Comparison of ENCODE assay signal across 37 mouse cellular contexts in the genomic region with DNA sequence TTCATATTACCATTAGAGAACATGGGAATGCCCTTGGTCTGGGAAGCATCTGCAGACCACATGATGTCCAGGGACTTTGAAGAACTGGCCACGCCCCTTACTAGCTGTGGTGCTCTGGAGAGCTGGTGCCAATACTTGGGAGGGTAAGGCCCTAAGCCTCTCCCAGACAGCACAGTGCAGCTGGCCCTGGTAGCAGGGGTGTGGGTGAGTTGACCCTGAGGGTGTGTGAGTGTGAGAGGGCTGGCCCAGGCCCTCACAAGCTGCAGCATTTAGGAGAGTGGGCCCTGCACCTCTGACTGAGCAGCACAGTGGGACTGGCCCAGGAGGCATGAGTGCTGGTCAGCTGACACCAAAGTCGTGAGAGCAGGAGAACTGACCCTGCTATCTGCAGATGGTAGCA. TPM values are rescaled to one million over a fixed set of nuclear protein-coding genes. Genes with fewer than 3 reads are reported as not detected.
DNase-seq lines count a peak whose midpoint lies in the region; ATAC-seq and TF ChIP-seq lines count a peak whose summit lies in the region.
"Had no signal": no experiment of that assay in that cellular context is flagged by ENCODE, and none has a peak within 500 bp of the region (broad histone marks: within the 10 kb centered on the region; RNA-seq: fewer than 3 reads in every experiment).

No protein-coding gene starts in this region.

- no peaks in the 10 kb centered on the region for H3K27me3 ChIP-seq in embryonic facial prominence, embryonic 11.5 days (ENCODE audit: control insufficient read depth, insufficient read depth, low read length)
- no peaks in the 10 kb centered on the region for H3K27me3 ChIP-seq in embryonic facial prominence, embryonic 10.5 days (replicated peaks; ENCODE audit: low read depth, poor library complexity, severe bottlenecking)
- H3K27me3 ChIP-seq in hindbrain, embryonic 11.5 days (ENCODE audit: control insufficient read depth, insufficient read depth, low read length): no peaks in the 10 kb centered on the region
- no peaks in the 10 kb centered on the region for H3K27me3 ChIP-seq in hindbrain, postnatal 0 days (ENCODE audit: insufficient read depth, low read length)
- H3K27me3 ChIP-seq in midbrain, embryonic 11.5 days (ENCODE audit: control insufficient read depth, insufficient read depth, low read length): no peaks in the 10 kb centered on the region
- H3K27me3 ChIP-seq in midbrain, embryonic 15.5 days (replicated peaks): no peaks in the 10 kb centered on the region
- H3K27me3 ChIP-seq in stomach, embryonic 15.5 days (replicated peaks): no peaks in the 10 kb centered on the region
- H3K27me3 ChIP-seq: heart, embryonic 13.5 days; hindbrain, embryonic 15.5 days; intestine, embryonic 15.5 days; limb, embryonic 13.5 days; midbrain, embryonic 13.5 days; neural tube, embryonic 12.5 days had no signal

- no peak overlapping the region for H3K4me3 ChIP-seq in embryonic facial prominence, embryonic 11.5 days (ENCODE audit: low read depth, low read length)
- H3K4me3 ChIP-seq in embryonic facial prominence, embryonic 10.5 days: no peak overlapping the region
- H3K4me3 ChIP-seq in hindbrain, embryonic 11.5 days (ENCODE audit: low read depth, low read length): no peak overlapping the region
- H3K4me3 ChIP-seq in hindbrain, postnatal 0 days (ENCODE audit: low read length): no peak overlapping the region
- H3K4me3 ChIP-seq in midbrain, embryonic 11.5 days (ENCODE audit: low read depth, low read length): no peak overlapping the region
- no peak overlapping the region for H3K4me3 ChIP-seq in midbrain, embryonic 15.5 days
- H3K4me3 ChIP-seq in stomach, embryonic 15.5 days (replicated peaks): no peak overlapping the region
- H3K4me3 ChIP-seq: heart, embryonic 13.5 days; hindbrain, embryonic 15.5 days; intestine, embryonic 15.5 days; layer of hippocampus, adult 2 months; limb, embryonic 13.5 days; midbrain, embryonic 13.5 days; myocyte; neural tube, embryonic 12.5 days had no signal

- 67% methylated on average over 2 of the region's 2 CpGs for WGBS in embryonic facial prominence, embryonic 11.5 days
- WGBS in embryonic facial prominence, embryonic 10.5 days: 70% methylated on average over 2 of the region's 2 CpGs
- 60% methylated on average over 2 of the region's 2 CpGs for WGBS in hindbrain, embryonic 11.5 days
- WGBS in hindbrain, postnatal 0 days: 70% methylated on average over 2 of the region's 2 CpGs
- WGBS in midbrain, embryonic 11.5 days: 56% methylated on average over 2 of the region's 2 CpGs
- 64% methylated on average over 2 of the region's 2 CpGs for WGBS in midbrain, embryonic 15.5 days
- 65% methylated on average over 2 of the region's 2 CpGs for WGBS in stomach, embryonic 15.5 days

- TF ChIP-seq CTCF in hindbrain, postnatal 0 days (IDR thresholded peaks at IDR 0.05; ENCODE audit: low read depth): no peak

- H3K27ac ChIP-seq in embryonic facial prominence, embryonic 11.5 days (replicated peaks; ENCODE audit: low read depth, low read length): no peak overlapping the region
- no peak overlapping the region for H3K27ac ChIP-seq in embryonic facial prominence, embryonic 10.5 days (replicated peaks)
- H3K27ac ChIP-seq in hindbrain, embryonic 11.5 days (ENCODE audit: low read depth, low read length): no peak overlapping the region
- no peak overlapping the region for H3K27ac ChIP-seq in hindbrain, postnatal 0 days
- no peak overlapping the region for H3K27ac ChIP-seq in midbrain, embryonic 11.5 days (ENCODE audit: low read depth, low read length)
- H3K27ac ChIP-seq in midbrain, embryonic 15.5 days: no peak overlapping the region
- no peak overlapping the region for H3K27ac ChIP-seq in stomach, embryonic 15.5 days
- H3K27ac ChIP-seq: heart, embryonic 13.5 days; hindbrain, embryonic 15.5 days; intestine, embryonic 15.5 days; layer of hippocampus, adult 2 months; limb, embryonic 13.5 days; midbrain, embryonic 13.5 days; neural tube, embryonic 12.5 days had no signal

- no peak for DNase-seq in embryonic facial prominence, embryonic 11.5 days (ENCODE audit: low spot score)
- no peak for DNase-seq in embryonic facial prominence, embryonic 10.5 days (ENCODE audit: low spot score)
- DNase-seq in hindbrain, embryonic 11.5 days (ENCODE audit: low spot score): no peak
- DNase-seq in hindbrain, postnatal 0 days (ENCODE audit: low spot score): no peak
- DNase-seq in midbrain, embryonic 11.5 days (ENCODE audit: low spot score, missing footprints): no peak
- DNase-seq: adrenal gland, postnatal 10 days; cerebellum, adult 8-10 months; cerebellum, postnatal 25 days; gastrocnemius, postnatal 14 days; heart, postnatal 4 days; kidney, adult 2 months; kidney, postnatal 36 days; lung, postnatal 14 days; right cerebral cortex, adult 18-20 months had no signal

- no peaks in the 10 kb centered on the region for H3K9me3 ChIP-seq in embryonic facial prominence, embryonic 11.5 days (replicated peaks; ENCODE audit: control insufficient read depth, low read length)
- H3K9me3 ChIP-seq in embryonic facial prominence, embryonic 10.5 days: peaks cover 7% of the 10 kb centered on the region; the same call in 1 of the 2 replicates
- H3K9me3 ChIP-seq in hindbrain, embryonic 11.5 days (ENCODE audit: control insufficient read depth, low read length): no peaks in the 10 kb centered on the region
- H3K9me3 ChIP-seq in hindbrain, postnatal 0 days (ENCODE audit: low read length): no peaks in the 10 kb centered on the region
- H3K9me3 ChIP-seq in midbrain, embryonic 11.5 days (ENCODE audit: control insufficient read depth, low read length): no peaks in the 10 kb centered on the region
- H3K9me3 ChIP-seq in midbrain, embryonic 15.5 days: no peaks in the 10 kb centered on the region
- no peaks in the 10 kb centered on the region for H3K9me3 ChIP-seq in stomach, embryonic 15.5 days
- H3K9me3 ChIP-seq: G1E; hindbrain, embryonic 15.5 days; intestine, embryonic 15.5 days; limb, embryonic 13.5 days; midbrain, embryonic 13.5 days; neural tube, embryonic 12.5 days had no signal

- no peak overlapping the region for H3K9ac ChIP-seq in embryonic facial prominence, embryonic 11.5 days (replicated peaks; ENCODE audit: low read length)
- no peak overlapping the region for H3K9ac ChIP-seq in hindbrain, embryonic 11.5 days (ENCODE audit: low read depth, low read length)
- H3K9ac ChIP-seq in hindbrain, postnatal 0 days (replicated peaks; ENCODE audit: low read length): no peak overlapping the region
- H3K9ac ChIP-seq in midbrain, embryonic 11.5 days (ENCODE audit: low read length): no peak overlapping the region
- no peak overlapping the region for H3K9ac ChIP-seq in midbrain, embryonic 15.5 days
- H3K9ac ChIP-seq in stomach, embryonic 15.5 days: no peak overlapping the region
- H3K9ac ChIP-seq: heart, embryonic 13.5 days; hindbrain, embryonic 15.5 days; intestine, embryonic 15.5 days; limb, embryonic 13.5 days; midbrain, embryonic 13.5 days; neural tube, embryonic 12.5 days had no signal

- peak; percentile 39; the same call in 1 of the 2 replicates for ATAC-seq in embryonic facial prominence, embryonic 11.5 days (replicated peaks; ENCODE audit: insufficient number of reproducible peaks, low FRiP score, low TSS enrichment, low read depth)
- 0 out of 2 replicates have a peak, but pooled peaks have one; percentile 25 for ATAC-seq in hindbrain, embryonic 11.5 days (ENCODE audit: low FRiP score)
- no peak for ATAC-seq in hindbrain, postnatal 0 days
- ATAC-seq in midbrain, embryonic 11.5 days (ENCODE audit: low FRiP score): peak; percentile 40; the same call in 1 of the 2 replicates
- no peak for ATAC-seq in midbrain, embryonic 15.5 days (replicated peaks)
- ATAC-seq in stomach, embryonic 15.5 days (ENCODE audit: insufficient read depth, low FRiP score, low read depth): 0 out of 2 replicates have a peak, but pooled peaks have one; percentile 7
- ATAC-seq in activated CD4-positive, CD25-positive, alpha-beta regulatory T cell, adult 4 months: no peak
- ATAC-seq: forebrain, embryonic 14.5 days; intestine, embryonic 15.5 days; midbrain, embryonic 13.5 days had no signal

- no peaks in the 10 kb centered on the region for H3K36me3 ChIP-seq in embryonic facial prominence, embryonic 11.5 days (replicated peaks; ENCODE audit: control insufficient read depth, insufficient read depth, low read depth, low read length)
- H3K36me3 ChIP-seq in embryonic facial prominence, embryonic 10.5 days (replicated peaks): no peaks in the 10 kb centered on the region
- H3K36me3 ChIP-seq in hindbrain, embryonic 11.5 days (ENCODE audit: control insufficient read depth, insufficient read depth, low read length): no peaks in the 10 kb centered on the region
- H3K36me3 ChIP-seq in hindbrain, postnatal 0 days (ENCODE audit: insufficient read depth, low read length): no peaks in the 10 kb centered on the region
- no peaks in the 10 kb centered on the region for H3K36me3 ChIP-seq in midbrain, embryonic 11.5 days (ENCODE audit: control insufficient read depth, insufficient read depth, low read length)
- H3K36me3 ChIP-seq in midbrain, embryonic 15.5 days (replicated peaks): no peaks in the 10 kb centered on the region
- H3K36me3 ChIP-seq in stomach, embryonic 15.5 days: no peaks in the 10 kb centered on the region
- H3K36me3 ChIP-seq: G1E; heart, embryonic 13.5 days; hindbrain, embryonic 15.5 days; intestine, embryonic 15.5 days; limb, embryonic 13.5 days; midbrain, embryonic 13.5 days; neural tube, embryonic 12.5 days had no signal

- H3K4me1 ChIP-seq in embryonic facial prominence, embryonic 11.5 days (ENCODE audit: control insufficient read depth, insufficient read depth, low read length): no peaks in the 10 kb centered on the region
- H3K4me1 ChIP-seq in embryonic facial prominence, embryonic 10.5 days: no peaks in the 10 kb centered on the region
- H3K4me1 ChIP-seq in hindbrain, embryonic 11.5 days (replicated peaks; ENCODE audit: control insufficient read depth, insufficient read depth, low read length): no peaks in the 10 kb centered on the region
- H3K4me1 ChIP-seq in hindbrain, postnatal 0 days (ENCODE audit: insufficient read depth, low read length): no peaks in the 10 kb centered on the region
- no peaks in the 10 kb centered on the region for H3K4me1 ChIP-seq in midbrain, embryonic 11.5 days (ENCODE audit: control insufficient read depth, insufficient read depth, low read length)
- H3K4me1 ChIP-seq in midbrain, embryonic 15.5 days: no peaks in the 10 kb centered on the region
- H3K4me1 ChIP-seq in stomach, embryonic 15.5 days: no peaks in the 10 kb centered on the region
- H3K4me1 ChIP-seq: heart, embryonic 13.5 days; hindbrain, embryonic 15.5 days; intestine, embryonic 15.5 days; limb, embryonic 13.5 days; midbrain, embryonic 13.5 days; neural tube, embryonic 12.5 days had no signal

- H3K4me2 ChIP-seq in embryonic facial prominence, embryonic 11.5 days (ENCODE audit: low read depth, low read length): no peak overlapping the region
- no peak overlapping the region for H3K4me2 ChIP-seq in hindbrain, embryonic 11.5 days (replicated peaks; ENCODE audit: low read depth, low read length)
- H3K4me2 ChIP-seq in hindbrain, postnatal 0 days (ENCODE audit: low read depth, low read length): no peak overlapping the region
- H3K4me2 ChIP-seq in midbrain, embryonic 11.5 days: no peak overlapping the region
- no peak overlapping the region for H3K4me2 ChIP-seq in midbrain, embryonic 15.5 days
- H3K4me2 ChIP-seq in stomach, embryonic 15.5 days: no peak overlapping the region
- H3K4me2 ChIP-seq: heart, embryonic 13.5 days; hindbrain, embryonic 15.5 days; intestine, embryonic 15.5 days; limb, embryonic 13.5 days; liver, embryonic 11.5 days; midbrain, embryonic 13.5 days; neural tube, embryonic 12.5 days had no signal

RNA-seq across cellular contexts. Expression of a gene that starts 10.1 kb away (rescaled TPM):
- polyA plus RNA-seq in embryonic facial prominence, embryonic 11.5 days (2014; fragmentation: Nextera tagmentation; extraction: Ambion mirVana): not detected in 2 replicates
- polyA plus RNA-seq in embryonic facial prominence, embryonic 10.5 days (2016; fragmentation: Nextera tagmentation; extraction: Ambion mirVana): not detected in 2 replicates
- polyA plus RNA-seq in hindbrain, embryonic 11.5 days (2014; fragmentation: Nextera tagmentation; extraction: Ambion mirVana): not detected in 2 replicates
- not detected in 2 replicates for total RNA-seq in hindbrain, postnatal 0 days (2014; rRNA removed)
- not detected in 2 replicates for polyA plus RNA-seq in hindbrain, postnatal 0 days (2015; fragmentation: Nextera tagmentation; extraction: Ambion mirVana)
- not detected in 2 replicates for polyA plus RNA-seq in midbrain, embryonic 11.5 days (2014; fragmentation: Nextera tagmentation; extraction: Ambion mirVana)
- not detected in 2 replicates for polyA plus RNA-seq in midbrain, embryonic 15.5 days (2015; fragmentation: Nextera tagmentation; extraction: Ambion mirVana)
- not detected in 2 replicates for polyA plus RNA-seq in stomach, embryonic 15.5 days (2015; fragmentation: Nextera tagmentation; extraction: Ambion mirVana)
- polyA plus RNA-seq in activated CD4-positive, CD25-positive, alpha-beta regulatory T cell, adult 4 months (2017; shearing (Covaris generic)): not detected
- total RNA-seq: adrenal gland, postnatal 10 days; gastrocnemius, postnatal 14 days; granulocyte monocyte progenitor cell, adult 5-6 weeks; heart, postnatal 4 days; layer of hippocampus, adult 2 months; layer of hippocampus, postnatal 25 days; left cerebral cortex, adult 8-10 months; left cerebral cortex, postnatal 36 days had no signal
- polyA plus RNA-seq: forebrain, embryonic 14.5 days; G1E; heart, embryonic 13.5 days; hindbrain, embryonic 15.5 days; intestine, embryonic 15.5 days; kidney, adult 2 months; kidney, embryonic 16.5 days; limb, embryonic 13.5 days; liver, embryonic 11.5 days; liver, embryonic 16.5 days; midbrain, embryonic 13.5 days; myocyte; neural tube, embryonic 12.5 days; spleen, adult 2 months; testis, adult 2 months; thymus, postnatal 0 days had no signal

RNA-seq across cellular contexts. Expression of a gene that starts 22.2 kb away (rescaled TPM):
- polyA plus RNA-seq in embryonic facial prominence, embryonic 11.5 days (2014; fragmentation: Nextera tagmentation; extraction: Ambion mirVana): not detected in 2 replicates
- polyA plus RNA-seq in embryonic facial prominence, embryonic 10.5 days (2016; fragmentation: Nextera tagmentation; extraction: Ambion mirVana): not detected in 2 replicates
- polyA plus RNA-seq in hindbrain, embryonic 11.5 days (2014; fragmentation: Nextera tagmentation; extraction: Ambion mirVana): not detected in 2 replicates
- total RNA-seq in hindbrain, postnatal 0 days (2014; rRNA removed): not detected in 2 replicates
- polyA plus RNA-seq in hindbrain, postnatal 0 days (2015; fragmentation: Nextera tagmentation; extraction: Ambion mirVana): not detected in 2 replicates
- not detected in 2 replicates for polyA plus RNA-seq in midbrain, embryonic 11.5 days (2014; fragmentation: Nextera tagmentation; extraction: Ambion mirVana)
- not detected in 2 replicates for polyA plus RNA-seq in midbrain, embryonic 15.5 days (2015; fragmentation: Nextera tagmentation; extraction: Ambion mirVana)
- polyA plus RNA-seq in stomach, embryonic 15.5 days (2015; fragmentation: Nextera tagmentation; extraction: Ambion mirVana): not detected in 2 replicates
- polyA plus RNA-seq in activated CD4-positive, CD25-positive, alpha-beta regulatory T cell, adult 4 months (2017; shearing (Covaris generic)): not detected
- total RNA-seq: adrenal gland, postnatal 10 days; G1E; gastrocnemius, postnatal 14 days; granulocyte monocyte progenitor cell, adult 5-6 weeks; heart, postnatal 4 days; layer of hippocampus, adult 2 months; layer of hippocampus, postnatal 25 days; left cerebral cortex, adult 8-10 months; left cerebral cortex, postnatal 36 days had no signal
- polyA plus RNA-seq: forebrain, embryonic 14.5 days; G1E; heart, embryonic 13.5 days; hindbrain, embryonic 15.5 days; intestine, embryonic 15.5 days; kidney, adult 2 months; kidney, embryonic 16.5 days; limb, embryonic 13.5 days; liver, embryonic 11.5 days; liver, embryonic 16.5 days; midbrain, embryonic 13.5 days; myocyte; neural tube, embryonic 12.5 days; spleen, adult 2 months; testis, adult 2 months; thymus, postnatal 0 days had no signal

RNA-seq across cellular contexts. Expression of a gene that starts 31.9 kb away (rescaled TPM):
- not detected in 2 replicates for polyA plus RNA-seq in embryonic facial prominence, embryonic 11.5 days (2014; fragmentation: Nextera tagmentation; extraction: Ambion mirVana)
- polyA plus RNA-seq in embryonic facial prominence, embryonic 10.5 days (2016; fragmentation: Nextera tagmentation; extraction: Ambion mirVana): not detected in 2 replicates
- polyA plus RNA-seq in hindbrain, embryonic 11.5 days (2014; fragmentation: Nextera tagmentation; extraction: Ambion mirVana): 0.17 TPM in 1 of 2 replicates, not detected in the other
- not detected in 2 replicates for total RNA-seq in hindbrain, postnatal 0 days (2014; rRNA removed)
- polyA plus RNA-seq in hindbrain, postnatal 0 days (2015; fragmentation: Nextera tagmentation; extraction: Ambion mirVana): 0.11 and 0.16 TPM in 2 replicates
- polyA plus RNA-seq in midbrain, embryonic 11.5 days (2014; fragmentation: Nextera tagmentation; extraction: Ambion mirVana): 0.04 TPM in 1 of 2 replicates, not detected in the other
- 0.05 TPM in 1 of 2 replicates, not detected in the other for polyA plus RNA-seq in midbrain, embryonic 15.5 days (2015; fragmentation: Nextera tagmentation; extraction: Ambion mirVana)
- 0.06 TPM in 1 of 2 replicates, not detected in the other for polyA plus RNA-seq in stomach, embryonic 15.5 days (2015; fragmentation: Nextera tagmentation; extraction: Ambion mirVana)
- polyA plus RNA-seq in activated CD4-positive, CD25-positive, alpha-beta regulatory T cell, adult 4 months (2017; shearing (Covaris generic)): under 1 TPM in 1 of 2 experiments, not detected in 1; 0.40 TPM
- total RNA-seq: adrenal gland, postnatal 10 days; gastrocnemius, postnatal 14 days; granulocyte monocyte progenitor cell, adult 5-6 weeks; heart, postnatal 4 days; layer of hippocampus, adult 2 months; layer of hippocampus, postnatal 25 days; left cerebral cortex, adult 8-10 months; left cerebral cortex, postnatal 36 days had no signal
- polyA plus RNA-seq: forebrain, embryonic 14.5 days; G1E; heart, embryonic 13.5 days; intestine, embryonic 15.5 days; kidney, adult 2 months; kidney, embryonic 16.5 days; limb, embryonic 13.5 days; liver, embryonic 11.5 days; liver, embryonic 16.5 days; myocyte; spleen, adult 2 months; testis, adult 2 months; thymus, postnatal 0 days had no signal

RNA-seq across cellular contexts. Expression of a gene that starts 49.0 kb away (rescaled TPM):
- 0.13 and 0.24 TPM in 2 replicates for polyA plus RNA-seq in embryonic facial prominence, embryonic 11.5 days (2014; fragmentation: Nextera tagmentation; extraction: Ambion mirVana)
- polyA plus RNA-seq in embryonic facial prominence, embryonic 10.5 days (2016; fragmentation: Nextera tagmentation; extraction: Ambion mirVana): 0.11 and 0.21 TPM in 2 replicates
- 0.05 and 0.25 TPM in 2 replicates for polyA plus RNA-seq in hindbrain, embryonic 11.5 days (2014; fragmentation: Nextera tagmentation; extraction: Ambion mirVana)
- not detected in 2 replicates for total RNA-seq in hindbrain, postnatal 0 days (2014; rRNA removed)
- polyA plus RNA-seq in hindbrain, postnatal 0 days (2015; fragmentation: Nextera tagmentation; extraction: Ambion mirVana): 0.19 and 0.23 TPM in 2 replicates
- polyA plus RNA-seq in midbrain, embryonic 11.5 days (2014; fragmentation: Nextera tagmentation; extraction: Ambion mirVana): 0.12 and 0.26 TPM in 2 replicates
- polyA plus RNA-seq in midbrain, embryonic 15.5 days (2015; fragmentation: Nextera tagmentation; extraction: Ambion mirVana): 0.09 and 0.22 TPM in 2 replicates
- 0.26 and 0.27 TPM in 2 replicates for polyA plus RNA-seq in stomach, embryonic 15.5 days (2015; fragmentation: Nextera tagmentation; extraction: Ambion mirVana)
- not detected for polyA plus RNA-seq in activated CD4-positive, CD25-positive, alpha-beta regulatory T cell, adult 4 months (2017; shearing (Covaris generic))
- total RNA-seq: adrenal gland, postnatal 10 days; gastrocnemius, postnatal 14 days; granulocyte monocyte progenitor cell, adult 5-6 weeks; heart, postnatal 4 days; layer of hippocampus, adult 2 months; layer of hippocampus, postnatal 25 days; left cerebral cortex, adult 8-10 months; left cerebral cortex, postnatal 36 days had no signal
- polyA plus RNA-seq: G1E; heart, embryonic 13.5 days; kidney, adult 2 months; spleen, adult 2 months; testis, adult 2 months; thymus, postnatal 0 days had no signal

RNA-seq across cellular contexts. Expression of a gene that starts 50.7 kb away (rescaled TPM):
- not detected in 2 replicates for polyA plus RNA-seq in embryonic facial prominence, embryonic 11.5 days (2014; fragmentation: Nextera tagmentation; extraction: Ambion mirVana)
- not detected in 2 replicates for polyA plus RNA-seq in embryonic facial prominence, embryonic 10.5 days (2016; fragmentation: Nextera tagmentation; extraction: Ambion mirVana)
- not detected in 2 replicates for polyA plus RNA-seq in hindbrain, embryonic 11.5 days (2014; fragmentation: Nextera tagmentation; extraction: Ambion mirVana)
- total RNA-seq in hindbrain, postnatal 0 days (2014; rRNA removed): not detected in 2 replicates
- polyA plus RNA-seq in hindbrain, postnatal 0 days (2015; fragmentation: Nextera tagmentation; extraction: Ambion mirVana): 0.09 TPM in 1 of 2 replicates, not detected in the other
- not detected in 2 replicates for polyA plus RNA-seq in midbrain, embryonic 11.5 days (2014; fragmentation: Nextera tagmentation; extraction: Ambion mirVana)
- polyA plus RNA-seq in midbrain, embryonic 15.5 days (2015; fragmentation: Nextera tagmentation; extraction: Ambion mirVana): 0.06 and 0.08 TPM in 2 replicates
- not detected in 2 replicates for polyA plus RNA-seq in stomach, embryonic 15.5 days (2015; fragmentation: Nextera tagmentation; extraction: Ambion mirVana)
- polyA plus RNA-seq in activated CD4-positive, CD25-positive, alpha-beta regulatory T cell, adult 4 months (2017; shearing (Covaris generic)): not detected
- total RNA-seq: adrenal gland, postnatal 10 days; gastrocnemius, postnatal 14 days; granulocyte monocyte progenitor cell, adult 5-6 weeks; heart, postnatal 4 days; layer of hippocampus, adult 2 months; layer of hippocampus, postnatal 25 days; left cerebral cortex, adult 8-10 months; left cerebral cortex, postnatal 36 days had no signal
- polyA plus RNA-seq: forebrain, embryonic 14.5 days; G1E; heart, embryonic 13.5 days; hindbrain, embryonic 15.5 days; intestine, embryonic 15.5 days; kidney, adult 2 months; kidney, embryonic 16.5 days; limb, embryonic 13.5 days; liver, embryonic 11.5 days; liver, embryonic 16.5 days; myocyte; neural tube, embryonic 12.5 days; spleen, adult 2 months; testis, adult 2 months; thymus, postnatal 0 days had no signal

Comparison
In these comparisons a context has a peak if more than half of its experiments do, and no peak if none do; other contexts are left out.
1. ATAC-seq: peak in embryonic facial prominence, embryonic 11.5 days (single experiment), hindbrain, embryonic 11.5 days (single experiment), midbrain, embryonic 11.5 days (single experiment) and stomach, embryonic 15.5 days (single experiment); none in hindbrain, postnatal 0 days (single experiment), midbrain, embryonic 15.5 days (single experiment) and activated CD4-positive, CD25-positive, alpha-beta regulatory T cell, adult 4 months (single experiment).